Mouse (Mus musculus) MEL (cell line): ENCODE results near the gene Atp6v0e. TPM values are rescaled to one million over a fixed set of nuclear protein-coding genes. Genes with fewer than 3 reads are reported as not detected.

ENCODE experiments used
- DNase-seq: peaks from one replicate; pipeline ENCODE4 v3.0.0; 2011; ENCODE audit warnings: low read depth, low spot score
- H3K27ac ChIP-seq: 2 replicates; pipeline ENCODE4 v1.5.1; 2012; ENCODE audit warnings: low read depth, mild to moderate bottlenecking, control low read depth, low read length, moderate library complexity; ENCODE audit not compliant: control insufficient read depth
- H3K27me3 ChIP-seq, 2 experiments: fragments of 150-350 bp in 1 of 2; sonication (generic) in 1 of 2; 2 replicates each; pipeline ENCODE4 v1.6.1; 2012; ENCODE audit warnings: low read length in 2 of 2, mild to moderate bottlenecking in 2 of 2, improper control_type of control experiment in 1 of 2, moderate library complexity in 1 of 2; ENCODE audit not compliant: insufficient read depth in 2 of 2, control insufficient read depth in 1 of 2
- H3K36me3 ChIP-seq, 2 experiments: 2 replicates each; pipeline ENCODE4 v1.6.1; 2012 to 2014; ENCODE audit warnings: low read length in 2 of 2, improper control_type of control experiment in 1 of 2, inconsistent platforms in 1 of 2, mild to moderate bottlenecking in 1 of 2; ENCODE audit not compliant: insufficient read depth in 2 of 2, control insufficient read depth in 1 of 2
- H3K4me1 ChIP-seq, 2 experiments: fragments of 150-350 bp in 1 of 2; sonication (generic) in 1 of 2; 2 replicates each; pipeline ENCODE4 v1.6.1; 2012; ENCODE audit warnings: low read length in 2 of 2, improper control_type of control experiment in 1 of 2, mild to moderate bottlenecking in 1 of 2; ENCODE audit not compliant: insufficient read depth in 2 of 2, control insufficient read depth in 1 of 2
- H3K4me3 ChIP-seq, 2 experiments: fragments of 150-350 bp in 1 of 2; sonication (generic) in 1 of 2; 2 replicates each; pipeline ENCODE4 v1.5.1; 2012; ENCODE audit warnings: low read depth in 2 of 2, low read length in 2 of 2, mild to moderate bottlenecking in 2 of 2, moderate library complexity in 2 of 2, control low read depth in 1 of 2, improper control_type of control experiment in 1 of 2; ENCODE audit not compliant: control insufficient read depth in 1 of 2, insufficient read depth in 1 of 2
- H3K79me2 ChIP-seq: 2 replicates; pipeline ENCODE4 v1.6.1; 2012; ENCODE audit warnings: mild to moderate bottlenecking, low read length, moderate library complexity; ENCODE audit not compliant: control insufficient read depth, poor library complexity, insufficient read depth
- H3K9ac ChIP-seq: 2 replicates; pipeline ENCODE4 v1.6.1; 2012; ENCODE audit warnings: low read depth, mild to moderate bottlenecking, control low read depth, low read length, moderate library complexity; ENCODE audit not compliant: control insufficient read depth, poor library complexity, severe bottlenecking
- H3K9me3 ChIP-seq: fragments of 150-350 bp; sonication (generic); replicated peaks from 2 replicates; pipeline ENCODE4 v1.6.1; 2012; ENCODE audit warnings: mild to moderate bottlenecking, low read length, improper control_type of control experiment, moderate library complexity; ENCODE audit not compliant: insufficient read depth
- BHLHE40 ChIP-seq: IDR thresholded peaks from 2 replicates; pipeline ENCODE4 v1.6.1; 2012; ENCODE audit warnings: low read depth, mild to moderate bottlenecking, inconsistent platforms, low read length, improper control_type of control experiment, borderline replicate concordance
- CHD1 ChIP-seq: IDR thresholded peaks from 2 replicates; pipeline ENCODE4 v1.6.1; 2012; ENCODE audit warnings: low read depth, mild to moderate bottlenecking, inconsistent platforms, low read length, improper control_type of control experiment
- E2F4 ChIP-seq: IDR thresholded peaks from 2 replicates; pipeline ENCODE4 v1.6.1; 2011; ENCODE audit warnings: low read depth, low read length, improper control_type of control experiment, borderline replicate concordance
- ELF1 ChIP-seq: IDR thresholded peaks from 2 replicates; pipeline ENCODE4 v1.6.1; 2014; ENCODE audit warnings: low read depth, mild to moderate bottlenecking, inconsistent platforms, low read length, improper control_type of control experiment, moderate library complexity
- EP300 ChIP-seq, 2 experiments: IDR thresholded peaks; 2 replicates each; pipeline ENCODE4 v1.6.1; 2011; ENCODE audit warnings: improper control_type of control experiment in 2 of 2, low read length in 2 of 2, low read depth in 1 of 2, mild to moderate bottlenecking in 1 of 2
- GABPA ChIP-seq: IDR thresholded peaks from 2 replicates; pipeline ENCODE4 v1.6.1; 2012; ENCODE audit warnings: low read depth, mild to moderate bottlenecking, inconsistent platforms, low read length, improper control_type of control experiment, moderate library complexity
- GATA1 ChIP-seq: IDR thresholded peaks from 2 replicates; pipeline ENCODE4 v1.6.1; 2011; ENCODE audit warnings: low read depth, low read length, improper control_type of control experiment
- KAT2A ChIP-seq: conservative IDR thresholded peaks from 2 replicates; pipeline ENCODE4 v1.6.1; 2012; ENCODE audit warnings: low read depth, low read length, improper control_type of control experiment, inconsistent platforms
- MAX ChIP-seq: IDR thresholded peaks from 2 replicates; pipeline ENCODE4 v1.6.1; 2011; ENCODE audit warnings: low read length, improper control_type of control experiment
- MAZ ChIP-seq: IDR thresholded peaks from 2 replicates; pipeline ENCODE4 v1.6.1; 2012; ENCODE audit warnings: low read depth, mild to moderate bottlenecking, inconsistent platforms, low read length, improper control_type of control experiment
- MXI1 ChIP-seq: IDR thresholded peaks from 2 replicates; pipeline ENCODE4 v1.6.1; 2011; ENCODE audit warnings: mild to moderate bottlenecking, low read depth, low read length, improper control_type of control experiment
- MYB ChIP-seq: IDR thresholded peaks from 2 replicates; pipeline ENCODE4 v1.6.1; 2011; ENCODE audit warnings: mild to moderate bottlenecking, low read depth, low read length, improper control_type of control experiment
- POLR2AphosphoS2 ChIP-seq: IDR thresholded peaks from 2 replicates; pipeline ENCODE4 v1.6.1; 2011; ENCODE audit warnings: low read length, improper control_type of control experiment
- POLR2AphosphoS5 ChIP-seq: IDR thresholded peaks from 2 replicates; pipeline ENCODE4 v1.6.1; 2012; ENCODE audit warnings: low read depth, borderline replicate concordance, mild to moderate bottlenecking, inconsistent platforms, low read length, moderate library complexity, mixed read lengths
- SIN3A ChIP-seq: IDR thresholded peaks from 2 replicates; pipeline ENCODE4 v1.6.1; 2012; ENCODE audit warnings: low read length, improper control_type of control experiment, inconsistent platforms
- SMC3 ChIP-seq: IDR thresholded peaks from 2 replicates; pipeline ENCODE4 v1.6.1; 2011; ENCODE audit warnings: low read depth, low read length, improper control_type of control experiment
- TAL1 ChIP-seq: IDR thresholded peaks from 2 replicates; pipeline ENCODE4 v1.6.1; 2012; ENCODE audit warnings: mild to moderate bottlenecking, inconsistent platforms, low read length, moderate library complexity, mixed read lengths
- ZKSCAN1 ChIP-seq: IDR thresholded peaks from 2 replicates; pipeline ENCODE4 v1.6.1; 2012; ENCODE audit warnings: low read depth, mild to moderate bottlenecking, inconsistent platforms, low read length, improper control_type of control experiment, moderate library complexity
- ZNF384 ChIP-seq: IDR thresholded peaks from 2 replicates; pipeline ENCODE4 v1.6.1; 2012; ENCODE audit warnings: low read depth, mild to moderate bottlenecking, inconsistent platforms, low read length, improper control_type of control experiment
- polyA plus RNA-seq, 2 experiments: library from polyadenylated mRNA; stranded (reverse) in 1 of 2; unstranded in 1 of 2; fragments of >175 nt in 1 of 2; fragments of >200 nt in 1 of 2; gene quantifications; 2 replicates each; pipeline versions ENCODE4 v1.2.1 to v1.2.4; 2012; ENCODE audit warnings: low replicate concordance in 2 of 2, low read depth in 1 of 2; ENCODE audit not compliant: insufficient read length in 2 of 2, insufficient read depth in 1 of 2, missing spikeins in 1 of 2
- total RNA-seq: library from RNA; depleted of rRNA; stranded (reverse); fragments of 300-350 nt; gene quantifications from 2 replicates; pipeline ENCODE4 v1.2.3, GENCODE M21; 2012

The Atp6v0e gene
- total and polyA plus RNA-seq, 3 experiments: 173 to 200 TPM; not detected in 1

DNA sequence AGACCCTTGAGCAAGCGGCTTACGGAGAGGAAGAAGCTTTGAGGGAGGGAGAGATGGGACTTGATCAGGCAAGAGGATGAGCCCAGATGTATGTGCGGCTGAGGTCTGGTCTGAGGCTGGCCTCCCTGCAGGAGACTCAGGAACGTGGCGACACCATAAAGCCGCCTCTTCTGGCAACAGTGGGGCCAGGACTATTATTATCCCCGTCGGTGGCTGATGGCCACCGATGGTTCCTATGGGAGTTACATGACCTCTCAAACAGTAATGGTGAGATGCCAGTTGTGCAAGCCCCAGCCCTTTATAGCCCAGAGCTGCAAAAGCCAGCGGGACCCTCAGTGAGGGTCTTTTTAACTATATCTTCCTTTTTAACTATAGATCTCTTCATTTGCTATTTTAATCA lies 38.0 kb upstream of the Atp6v0e start:
- Histone ChIP-seq H3K27ac (no peak overlapping the region), H3K9ac (no peak overlapping the region), H3K27me3 (no peaks in the 10 kb centered on the region), H3K9me3 (no peaks in the 10 kb centered on the region), H3K4me3 (no peak overlapping the region), H3K79me2 (no peaks in the 10 kb centered on the region), H3K4me1 (no peaks in the 10 kb centered on the region), H3K36me3 (peaks cover 0 to 7% of the 10 kb centered on the region in 2 experiments; a peak in 1 of 4 replicates)
- no peak for TF ChIP-seq KAT2A
- TF ChIP-seq MXI1: no peak
- no peak for TF ChIP-seq EP300 (IDR thresholded peaks at IDR 0.05; ENCODE audit: low read depth in 1 of 2, low read length in 2 of 2)
- no peak for TF ChIP-seq POLR2AphosphoS2
- TF ChIP-seq SMC3: no peak
- no peak for TF ChIP-seq CHD1
- no peak for TF ChIP-seq ZKSCAN1
- TF ChIP-seq E2F4: no peak
- TF ChIP-seq BHLHE40: no peak
- no peak for TF ChIP-seq POLR2AphosphoS5
- no peak for TF ChIP-seq TAL1
- no peak for TF ChIP-seq MAZ
- no peak for TF ChIP-seq MAX
- no peak for TF ChIP-seq GATA1
- no peak for TF ChIP-seq MYB
- no peak for TF ChIP-seq SIN3A
- no peak for TF ChIP-seq ZNF384
- no peak for DNase-seq

DNA sequence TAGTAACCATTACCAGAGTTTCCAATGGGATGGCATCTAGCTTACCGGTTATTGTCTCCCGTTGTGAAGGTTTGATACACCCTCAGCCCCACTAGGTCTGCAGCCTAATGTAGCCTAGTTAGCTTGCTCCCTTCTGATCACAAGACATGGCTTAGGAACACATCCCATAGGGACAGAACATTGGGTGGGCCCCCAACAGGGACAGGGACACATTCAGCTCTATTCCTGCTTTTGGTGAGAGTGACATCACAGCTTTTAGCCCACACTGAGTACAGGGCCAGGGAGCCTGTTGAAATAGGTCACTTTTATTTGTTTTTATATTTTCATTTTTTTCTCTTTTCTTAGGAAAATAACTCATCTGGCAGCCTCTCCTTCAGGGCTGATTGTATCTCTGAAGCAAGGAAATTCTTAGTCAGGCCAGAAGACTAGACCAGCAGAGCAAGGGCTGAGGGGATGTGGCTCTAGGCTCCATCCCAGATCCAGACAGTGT lies 37.5 kb upstream of the Atp6v0e start:
- no peak overlapping the region for H3K9ac ChIP-seq
- DNase-seq: no peak
- H3K4me1 ChIP-seq: no peaks in the 10 kb centered on the region
- H3K27ac ChIP-seq: no peak overlapping the region
- no peaks in the 10 kb centered on the region for H3K79me2 ChIP-seq
- H3K36me3 ChIP-seq: peaks cover 0 to 7% of the 10 kb centered on the region in 2 experiments; a peak in 1 of 4 replicates
- no peaks in the 10 kb centered on the region for H3K27me3 ChIP-seq
- TF ChIP-seq MYB (no peak), ELF1 (no peak), GABPA (no peak)
- no peak overlapping the region for H3K4me3 ChIP-seq
- H3K9me3 ChIP-seq: no peaks in the 10 kb centered on the region
